Mouse (Mus musculus) testis, adult 2 months (tissue): ENCODE measurements at regions not wholly inside any gene's neighbourhood (a gene's known extent, or its start where the extent isn't known, plus 50 kb on each side); places are given as distances from the start of the nearest gene placed in this dataset.
"Not testable (repeated sequence)": the region's sequence is repeated elsewhere in the genome, so short reads cannot be mapped to it uniquely, and the experiment has no call there.

ENCODE experiments used
- H3K27ac ChIP-seq: fragments of 200-500 bp; 2 replicates; pipeline ENCODE4 v1.5.1; 2012; ENCODE audit warnings: low read depth, low read length; ENCODE audit not compliant: control insufficient read depth, insufficient read depth
- H3K27me3 ChIP-seq: fragments of 200-500 bp; 2 replicates; pipeline ENCODE4 v1.6.1; 2012; ENCODE audit warnings: mild to moderate bottlenecking, low read length, moderate library complexity; ENCODE audit not compliant: control insufficient read depth, insufficient read depth
- H3K36me3 ChIP-seq: fragments of 200-500 bp; 2 replicates; pipeline ENCODE4 v1.6.1; 2012; ENCODE audit warnings: mild to moderate bottlenecking, low read length; ENCODE audit not compliant: control insufficient read depth, insufficient read depth
- H3K4me1 ChIP-seq: fragments of 200-500 bp; 2 replicates; pipeline ENCODE4 v1.6.1; 2012; ENCODE audit warnings: low read length; ENCODE audit not compliant: control insufficient read depth, insufficient read depth
- H3K4me3 ChIP-seq: fragments of 200-500 bp; 2 replicates; pipeline ENCODE4 v1.5.1; 2012; ENCODE audit warnings: low read depth, mild to moderate bottlenecking, low read length, moderate library complexity, mixed read lengths; ENCODE audit not compliant: control insufficient read depth
- CTCF ChIP-seq: fragments of 200-500 bp; IDR thresholded peaks from 2 replicates; pipeline ENCODE4 v1.5.1; 2012; ENCODE audit warnings: low read depth, mild to moderate bottlenecking, inconsistent platforms, low read length, moderate library complexity; ENCODE audit not compliant: control insufficient read depth, insufficient read depth, insufficient replicate concordance
- POLR2A ChIP-seq: fragments of 200-500 bp; IDR thresholded peaks from 2 replicates; pipeline ENCODE4 v1.6.1; 2012; ENCODE audit warnings: low read depth, mild to moderate bottlenecking, inconsistent platforms, low read length, moderate library complexity; ENCODE audit not compliant: control insufficient read depth

DNA sequence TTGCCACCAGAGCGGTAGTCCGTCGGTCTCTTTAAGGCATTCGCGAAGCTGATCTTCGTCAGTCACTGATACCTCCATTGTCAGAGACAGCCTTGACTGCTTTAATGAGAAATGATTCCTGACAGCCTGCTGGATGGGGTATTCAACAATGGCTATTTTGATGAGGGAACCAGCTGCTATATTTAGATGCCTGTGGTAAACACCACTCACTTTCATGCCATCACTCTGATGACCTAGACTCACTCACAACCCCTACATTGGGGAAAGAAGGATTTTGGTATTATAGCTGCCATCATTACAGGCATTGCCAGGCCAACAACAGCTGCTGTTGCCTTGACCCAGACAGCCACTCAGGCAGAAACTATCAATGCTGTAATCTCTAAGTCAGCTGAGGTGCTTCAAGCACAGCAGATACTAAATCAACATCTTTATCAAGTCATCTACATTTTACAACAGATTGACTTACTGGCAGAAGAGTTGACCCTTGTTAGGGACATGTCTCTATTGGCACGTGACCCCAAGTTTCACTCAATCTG lies 57.7 kb upstream of the Amn1 start:
- Histone ChIP-seq H3K36me3 (no peaks in the 10 kb centered on the region), H3K27me3 (no peaks in the 10 kb centered on the region), H3K27ac (peak overlapping the region; percentile 9; the same call in 1 of the 2 replicates), H3K4me1 (no peaks in the 10 kb centered on the region), H3K4me3 (no peak overlapping the region)
- TF ChIP-seq CTCF, result no peak
- TF ChIP-seq POLR2A, result no peak

DNA sequence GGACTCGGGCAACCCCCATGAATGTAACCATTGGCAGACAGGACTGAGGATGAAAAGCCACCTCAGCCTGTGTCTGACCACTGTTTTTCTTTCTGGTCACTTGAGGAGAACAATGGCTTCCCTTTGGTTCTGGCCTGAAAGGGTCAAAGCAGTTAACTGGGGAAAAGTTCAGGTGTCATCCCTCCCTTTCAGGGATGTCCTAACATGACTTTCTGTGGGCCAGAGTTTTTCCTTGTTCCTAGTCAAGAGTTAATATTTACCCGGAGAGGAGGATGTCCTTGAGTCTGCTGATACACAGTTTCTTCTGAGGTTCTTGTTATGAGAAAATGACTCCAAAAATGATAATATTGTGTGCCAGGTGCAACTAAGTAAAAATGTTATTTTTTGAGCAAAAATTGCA lies 57.2 kb upstream of the Amn1 start:
- not testable (repeated sequence) for H3K27ac ChIP-seq, H3K36me3 ChIP-seq, H3K27me3 ChIP-seq, H3K4me1 ChIP-seq, H3K4me3 ChIP-seq

DNA sequence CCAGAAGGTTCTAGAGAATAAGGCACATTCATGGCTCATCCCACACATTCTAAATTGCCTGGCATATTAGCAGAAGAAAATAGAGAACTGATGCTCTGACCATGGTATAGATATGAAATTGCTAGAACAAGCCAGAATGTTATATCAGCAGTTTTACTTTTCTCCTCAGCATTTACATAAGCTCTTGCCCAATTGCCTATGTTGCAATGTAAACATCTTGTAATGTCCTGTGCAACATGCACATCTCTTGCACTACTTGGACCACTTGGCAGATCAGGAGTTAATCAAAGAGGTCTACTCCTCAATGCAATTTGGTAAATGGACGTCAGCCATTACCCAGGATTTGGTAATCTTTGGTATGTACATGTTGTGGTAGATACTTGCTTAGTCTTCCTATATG lies 55.6 kb upstream of the Amn1 start:
- Histone ChIP-seq H3K27me3 (no peaks in the 10 kb centered on the region), H3K36me3 (no peaks in the 10 kb centered on the region), H3K4me1 (no peaks in the 10 kb centered on the region), H3K4me3 (no peak overlapping the region), H3K27ac (no peak overlapping the region)
- TF ChIP-seq POLR2A, result no peak
- TF ChIP-seq CTCF, result no peak

DNA sequence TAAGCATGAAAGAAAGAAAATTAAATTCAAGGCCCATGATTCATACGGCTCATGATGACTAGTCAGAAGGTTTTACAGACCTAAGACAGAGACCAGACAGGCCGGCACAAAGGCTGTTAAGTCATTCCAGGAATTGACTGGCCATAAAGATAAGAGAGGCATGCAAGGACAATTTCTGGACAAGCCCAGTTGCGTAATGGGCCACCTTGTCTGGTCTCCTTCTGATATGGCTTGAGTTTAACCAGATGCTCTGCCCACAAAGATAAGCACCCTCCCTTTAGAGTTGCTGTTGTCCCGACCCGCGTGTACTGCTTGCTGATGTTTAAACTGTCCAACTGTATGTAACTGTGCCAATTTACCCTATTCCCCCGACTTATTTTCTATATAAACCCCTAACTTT lies 54.9 kb upstream of the Amn1 start:
- no peak for TF ChIP-seq CTCF
- no peak for TF ChIP-seq POLR2A
- no peak overlapping the region for H3K4me3 ChIP-seq
- H3K27me3 ChIP-seq, result no peaks in the 10 kb centered on the region
- H3K36me3 ChIP-seq, result no peaks in the 10 kb centered on the region
- H3K4me1 ChIP-seq, result no peaks in the 10 kb centered on the region
- no peak overlapping the region for H3K27ac ChIP-seq

DNA sequence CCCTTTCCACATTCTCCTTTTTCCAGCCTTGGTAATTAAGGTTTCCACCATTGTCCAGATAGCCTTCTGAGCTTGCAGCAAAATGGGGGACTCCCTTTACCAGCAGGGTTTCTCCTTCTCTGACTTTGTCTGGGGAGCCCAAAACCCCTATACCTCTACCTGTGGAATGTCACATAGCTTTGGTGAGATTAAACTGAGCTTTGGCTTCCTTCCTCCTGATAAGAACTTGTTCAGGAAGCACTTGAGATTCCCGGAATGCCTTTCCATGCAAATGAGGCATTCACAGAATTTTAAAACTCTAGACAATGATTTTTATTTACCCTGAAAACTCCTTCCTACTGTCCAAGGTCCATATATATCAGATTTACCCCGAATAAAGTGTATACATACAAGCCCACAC lies 49.8 kb upstream of the Amn1 start:
- Histone ChIP-seq H3K27me3 (no peaks in the 10 kb centered on the region), H3K4me1 (no peaks in the 10 kb centered on the region), H3K4me3 (no peak overlapping the region), H3K36me3 (no peaks in the 10 kb centered on the region), H3K27ac (no peak overlapping the region)
- no peak for TF ChIP-seq CTCF
- no peak for TF ChIP-seq POLR2A
